Mouse (Mus musculus) heart, adult 2 months (tissue): ENCODE measurements around the gene Slf2.

ENCODE experiments used
- CTCF ChIP-seq: fragments of 200-600 bp; IDR thresholded peaks from 2 replicates; pipeline ENCODE4 v1.8.1; 2022; ENCODE audit warnings: antibody characterized with exemption, mild to moderate bottlenecking, moderate library complexity
- EP300 ChIP-seq: fragments of 200-500 bp; IDR thresholded peaks from 2 replicates; pipeline ENCODE4 v1.6.1; 2011; ENCODE audit warnings: low read depth, low read length, control low read depth; ENCODE audit not compliant: insufficient read depth
- POLR2A ChIP-seq: fragments of 200-500 bp; IDR thresholded peaks from 2 replicates; pipeline ENCODE4 v1.6.1; 2011; ENCODE audit warnings: mild to moderate bottlenecking, low read depth, low read length, control low read depth; ENCODE audit not compliant: insufficient read depth

DNA sequence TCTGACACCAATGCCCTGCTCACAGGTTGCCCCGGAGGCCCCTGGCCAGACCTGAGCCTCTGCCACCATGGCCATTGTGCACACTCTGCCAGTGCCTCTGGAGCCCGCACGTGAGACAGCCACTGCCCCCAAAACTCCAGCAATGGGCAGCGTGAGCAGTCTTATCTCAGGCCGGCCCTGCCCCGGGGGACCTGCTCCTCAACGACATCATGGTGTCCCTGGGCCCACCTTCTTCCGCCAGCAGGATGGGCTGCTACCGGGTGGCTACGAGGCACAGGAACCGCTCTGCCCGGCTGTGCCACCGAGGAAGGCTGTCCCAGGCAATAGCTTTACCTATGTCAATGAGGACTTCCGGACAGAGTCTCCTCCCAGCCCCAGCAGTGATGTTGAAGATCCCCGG lies 90.4 kb downstream of the Slf2 start:
- TF ChIP-seq EP300 (no peak), CTCF (no peak), POLR2A (no peak)
